Mouse (Mus musculus) G1E (cell line): ENCODE measurements at regions not wholly inside any gene's neighbourhood (a gene's known extent, or its start where the extent isn't known, plus 50 kb on each side); places are given as distances from the start of the nearest gene placed in this dataset.

ENCODE experiments used
- CTCF ChIP-seq: IDR thresholded peaks from 2 replicates; pipeline ENCODE4 v1.5.1; 2012; ENCODE audit warnings: low read depth, low read length, inconsistent platforms, mixed read lengths
- GATA1 ChIP-seq: IDR thresholded peaks from 2 replicates; pipeline ENCODE4 v1.6.1; 2012; ENCODE audit warnings: borderline replicate concordance, low read length, inconsistent platforms, mixed read lengths
- GATA2 ChIP-seq: IDR thresholded peaks from 2 replicates; pipeline ENCODE4 v1.6.1; 2012; ENCODE audit warnings: low read depth, low read length, inconsistent platforms, borderline replicate concordance
- POLR2AphosphoS5 ChIP-seq: IDR thresholded peaks from 2 replicates; pipeline ENCODE4 v1.6.1; 2012; ENCODE audit warnings: low read depth, low read length, inconsistent platforms; ENCODE audit not compliant: insufficient replicate concordance
- TAL1 ChIP-seq: conservative IDR thresholded peaks from 2 replicates; pipeline ENCODE4 v1.6.1; 2012; ENCODE audit warnings: low read depth, low read length, inconsistent platforms, mixed read lengths

DNA sequence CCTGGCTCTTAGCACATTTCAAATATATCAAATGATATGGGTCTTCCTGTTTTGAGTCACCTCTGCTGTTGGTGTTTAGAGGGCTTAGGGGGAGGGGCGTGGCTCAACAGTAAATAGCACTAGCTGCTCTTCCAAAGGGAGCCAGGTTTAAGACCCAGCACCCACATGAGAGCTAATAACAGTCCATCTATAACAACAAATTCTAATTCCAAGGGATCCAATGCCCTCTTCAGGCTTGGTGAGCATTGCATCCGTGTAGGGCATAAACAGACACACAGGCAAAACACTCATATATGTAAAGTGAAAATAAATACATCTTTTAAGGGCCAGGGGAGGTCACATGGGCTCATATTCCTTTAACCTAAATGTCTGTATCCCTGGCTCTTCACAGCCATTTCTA, 194.1 kb upstream of the Kdm8 start:
- no peak for TF ChIP-seq CTCF
- no peak for TF ChIP-seq TAL1
- no peak for TF ChIP-seq GATA2
- no peak for TF ChIP-seq GATA1
- no peak for TF ChIP-seq POLR2AphosphoS5
